Mouse (Mus musculus) liver, embryonic 16.5 days (tissue): ENCODE measurements around the gene Cab39. TPM values are rescaled to one million over a fixed set of nuclear protein-coding genes. Genes with fewer than 3 reads are reported as not detected.

Experiments used
- ATAC-seq: fragments of 200-750 bp; cut with Nextera tagmentation; 2 replicates; pipeline ENCODE4 v1.8.0; 2017; ENCODE audit warnings: low read depth, mild to moderate bottlenecking, moderate number of reproducible peaks, moderate library complexity
- H3K27ac ChIP-seq: fragments of 300-500 bp; sonication (generic); 2 replicates; pipeline ENCODE4 v1.5.1; 2014; ENCODE audit warnings: mild to moderate bottlenecking, low read length
- H3K27me3 ChIP-seq: fragments of 300-500 bp; sonication (generic); 2 replicates; pipeline ENCODE4 v1.6.1; 2014; ENCODE audit warnings: low read depth, low read length, mixed read lengths; ENCODE audit not compliant: control insufficient read depth, insufficient read depth
- H3K36me3 ChIP-seq: fragments of 300-500 bp; sonication (generic); 2 replicates; pipeline ENCODE4 v1.6.1; 2014; ENCODE audit warnings: mild to moderate bottlenecking; ENCODE audit not compliant: control insufficient read depth, insufficient read depth
- H3K4me1 ChIP-seq: fragments of 300-500 bp; sonication (generic); 2 replicates; pipeline ENCODE4 v1.6.1; 2014; ENCODE audit warnings: low read depth, low read length, mixed read lengths; ENCODE audit not compliant: control insufficient read depth
- H3K4me2 ChIP-seq: fragments of 300-500 bp; sonication (generic); 2 replicates; pipeline ENCODE4 v1.6.1; 2014; ENCODE audit warnings: low read depth, low read length, mixed read lengths
- H3K4me3 ChIP-seq: fragments of 300-500 bp; sonication (generic); 2 replicates; pipeline ENCODE4 v1.5.1; 2014; ENCODE audit warnings: low read depth, mild to moderate bottlenecking, low read length
- H3K9ac ChIP-seq: fragments of 300-500 bp; sonication (generic); 2 replicates; pipeline ENCODE4 v1.6.1; 2014; ENCODE audit warnings: low read depth, low read length
- H3K9me3 ChIP-seq: fragments of 300-500 bp; sonication (generic); replicated peaks from 2 replicates; pipeline ENCODE4 v1.6.1; 2016; ENCODE audit warnings: low read length; ENCODE audit not compliant: control insufficient read depth
- WGBS: fragments of 180-500 bp; shearing (Covaris S2); extraction: QIAGEN DNeasy Blood & Tissue Kit; methylation state at CpG from one replicate; pipeline ENCODE4 v1.1.7; 2014; ENCODE audit not compliant: insufficient replicate concordance; 5-methylcytosine and 5-hydroxymethylcytosine counted together
- polyA plus RNA-seq: library from polyadenylated mRNA; unstranded; fragments of >200 nt; fragmentation: Nextera tagmentation; extraction: Ambion mirVana; gene quantifications from 2 replicates; pipeline ENCODE4 v1.2.1, GENCODE M21; 2015

Gene Cab39
- polyA plus RNA-seq, 1 experiment from 2014 or later = 11.2 TPM

GRCm38 (mm10) chr1:85758231-85758968 lies 34.8 kb upstream of the Cab39 start:
- ATAC-seq = no peak
- H3K4me1 ChIP-seq = no peaks in the 10 kb centered on the region
- H3K9ac ChIP-seq = no peak overlapping the region
- no peaks in the 10 kb centered on the region for H3K27me3 ChIP-seq
- 22% methylated on average over 14 of the region's 14 CpGs for WGBS
- no peak overlapping the region for H3K27ac ChIP-seq
- H3K4me3 ChIP-seq = no peak overlapping the region
- no peaks in the 10 kb centered on the region for H3K9me3 ChIP-seq
- H3K36me3 ChIP-seq = no peaks in the 10 kb centered on the region
- no peak overlapping the region for H3K4me2 ChIP-seq

DNA sequence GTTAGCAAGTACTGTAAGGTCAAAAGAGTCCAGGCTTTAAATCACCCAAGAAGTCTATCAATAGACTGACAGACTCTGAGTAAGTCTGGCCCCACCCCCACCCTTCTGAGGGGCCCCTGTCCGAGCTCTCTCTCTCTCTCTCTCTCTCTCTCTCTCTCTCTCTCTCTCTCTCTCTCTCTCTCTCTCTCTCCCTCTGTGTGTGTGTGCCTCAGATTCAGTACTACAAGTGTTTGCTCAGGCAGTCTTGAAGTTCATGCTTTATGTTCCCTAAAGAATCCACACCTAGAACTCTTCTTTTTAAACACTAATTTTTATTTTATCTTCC lies 34.3 kb upstream of the Cab39 start:
- H3K4me1 ChIP-seq = no peaks in the 10 kb centered on the region
- H3K36me3 ChIP-seq = no peaks in the 10 kb centered on the region
- H3K9me3 ChIP-seq = no peaks in the 10 kb centered on the region
- 0% methylated on average over 1 of the region's 1 CpGs for WGBS
- H3K27me3 ChIP-seq = no peaks in the 10 kb centered on the region
- no peak for ATAC-seq
- H3K9ac ChIP-seq = no peak overlapping the region
- no peak overlapping the region for H3K27ac ChIP-seq
- H3K4me2 ChIP-seq = no peak overlapping the region
- H3K4me3 ChIP-seq = no peak overlapping the region

DNA sequence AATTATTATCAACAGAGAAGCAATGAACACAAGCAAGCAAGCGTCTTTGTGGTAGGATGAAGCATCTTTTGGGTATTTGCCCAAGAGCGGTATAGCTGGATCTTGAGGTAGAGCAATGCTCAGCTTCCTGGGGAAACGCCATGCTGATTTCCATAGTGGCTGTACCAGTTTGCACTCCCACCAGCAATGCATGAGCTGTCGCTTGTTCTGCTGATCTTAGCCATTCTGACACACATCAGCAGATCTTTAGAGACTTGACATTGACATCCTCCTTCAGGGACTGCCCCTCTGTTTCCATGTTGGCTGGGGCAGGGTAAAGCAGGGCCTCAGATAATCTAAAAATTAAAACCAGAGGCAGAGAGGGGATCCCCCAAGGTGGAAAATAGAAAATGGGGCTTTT lies 31.6 kb upstream of the Cab39 start:
- Histone ChIP-seq H3K36me3 (no peaks in the 10 kb centered on the region), H3K4me1 (no peaks in the 10 kb centered on the region), H3K4me2 (no peak overlapping the region), H3K9me3 (no peaks in the 10 kb centered on the region), H3K27me3 (no peaks in the 10 kb centered on the region), H3K4me3 (no peak overlapping the region), H3K9ac (no peak overlapping the region), H3K27ac (no peak overlapping the region)
- no peak for ATAC-seq
- 65% methylated on average over 4 of the region's 4 CpGs for WGBS

- Histone ChIP-seq H3K36me3 (no peaks in the 10 kb centered on the region), H3K27ac (no peak overlapping the region), H3K4me2 (no peak overlapping the region), H3K9me3 (no peaks in the 10 kb centered on the region), H3K27me3 (no peaks in the 10 kb centered on the region), H3K9ac (no peak overlapping the region), H3K4me3 (no peak overlapping the region), H3K4me1 (no peaks in the 10 kb centered on the region)
- no peak for ATAC-seq
- WGBS = 18% methylated on average over 6 of the region's 6 CpGs
These were observed 29.9 kb upstream of the Cab39 start for GRCm38 (mm10) chr1:85763386-85763785.

DNA sequence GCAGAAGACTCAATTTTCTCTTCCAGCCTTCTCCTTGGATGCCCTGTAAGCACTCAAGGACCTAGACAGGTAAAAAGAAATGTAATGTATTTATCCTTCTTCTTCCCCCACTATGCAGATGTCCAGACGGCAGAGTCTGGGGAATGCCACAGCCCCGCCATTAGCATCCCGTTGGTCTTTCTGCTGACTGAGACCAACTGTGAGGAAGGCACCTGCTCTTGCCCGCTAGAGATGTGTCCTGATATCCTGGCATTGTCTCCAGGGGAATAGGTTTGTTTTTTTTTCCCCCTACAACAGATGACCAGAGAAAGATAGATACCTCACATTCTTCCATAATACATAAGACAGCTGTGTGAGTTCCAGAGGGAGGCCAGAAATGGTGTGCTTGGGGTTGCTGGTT lies 28.9 kb upstream of the Cab39 start:
- H3K9ac ChIP-seq = no peak overlapping the region
- no peak overlapping the region for H3K4me3 ChIP-seq
- WGBS = 53% methylated on average over 4 of the region's 4 CpGs
- H3K27me3 ChIP-seq = no peaks in the 10 kb centered on the region
- H3K27ac ChIP-seq = no peak overlapping the region
- H3K9me3 ChIP-seq = no peaks in the 10 kb centered on the region
- H3K36me3 ChIP-seq = no peaks in the 10 kb centered on the region
- H3K4me2 ChIP-seq = no peak overlapping the region
- ATAC-seq = no peak
- H3K4me1 ChIP-seq = no peaks in the 10 kb centered on the region

DNA sequence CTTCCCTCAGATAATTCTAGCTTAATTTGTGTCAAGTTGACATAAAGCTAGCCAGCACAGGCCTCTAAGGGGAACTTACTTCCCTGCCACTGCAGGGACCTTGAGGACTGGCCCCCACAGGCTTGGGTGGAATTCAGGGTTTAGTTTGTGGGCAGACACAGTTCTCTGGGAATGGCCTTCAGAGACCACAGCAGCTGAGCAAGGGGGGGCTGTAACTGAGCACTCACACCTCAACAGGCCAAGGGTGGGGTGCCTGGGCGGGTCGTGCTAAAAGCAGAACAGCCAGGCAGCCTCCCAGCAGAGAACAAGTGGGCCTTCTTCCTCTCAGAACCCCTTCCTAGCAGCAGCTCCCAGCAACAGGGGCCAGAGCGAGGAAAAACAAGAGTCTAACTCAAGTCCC lies 27.1 kb upstream of the Cab39 start:
- H3K9ac ChIP-seq = no peak overlapping the region
- no peak overlapping the region for H3K4me3 ChIP-seq
- no peak overlapping the region for H3K27ac ChIP-seq
- no peak for ATAC-seq
- no peaks in the 10 kb centered on the region for H3K9me3 ChIP-seq
- H3K4me2 ChIP-seq = no peak overlapping the region
- H3K27me3 ChIP-seq = no peaks in the 10 kb centered on the region
- no peaks in the 10 kb centered on the region for H3K36me3 ChIP-seq
- no peaks in the 10 kb centered on the region for H3K4me1 ChIP-seq
- 37% methylated on average over 3 of the region's 3 CpGs for WGBS

DNA sequence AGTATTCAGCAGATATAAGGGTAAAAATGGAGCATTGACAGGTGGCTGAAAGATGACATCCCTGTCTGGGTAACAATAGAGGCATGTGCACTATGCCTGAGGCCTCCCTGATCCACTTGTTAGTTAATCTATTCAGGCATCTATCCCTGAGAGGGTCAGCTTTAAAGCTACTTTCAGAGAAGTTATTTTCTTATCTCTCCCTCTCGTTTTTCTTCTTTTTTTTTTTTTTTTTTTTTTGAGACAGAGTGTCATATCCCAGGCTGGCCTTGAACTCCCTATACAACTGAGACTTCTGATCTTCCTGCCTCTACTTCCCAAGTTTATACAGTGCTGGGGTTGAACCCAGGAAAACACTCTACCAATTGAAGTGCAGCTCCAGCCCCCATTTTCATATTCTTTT lies 25.5 kb upstream of the Cab39 start:
- 6% methylated on average over 1 of the region's 1 CpGs for WGBS
- Histone ChIP-seq H3K4me1 (no peaks in the 10 kb centered on the region), H3K36me3 (no peaks in the 10 kb centered on the region), H3K4me2 (no peak overlapping the region), H3K27me3 (no peaks in the 10 kb centered on the region), H3K9me3 (no peaks in the 10 kb centered on the region), H3K27ac (no peak overlapping the region), H3K9ac (no peak overlapping the region), H3K4me3 (no peak overlapping the region)
- ATAC-seq = no peak

DNA sequence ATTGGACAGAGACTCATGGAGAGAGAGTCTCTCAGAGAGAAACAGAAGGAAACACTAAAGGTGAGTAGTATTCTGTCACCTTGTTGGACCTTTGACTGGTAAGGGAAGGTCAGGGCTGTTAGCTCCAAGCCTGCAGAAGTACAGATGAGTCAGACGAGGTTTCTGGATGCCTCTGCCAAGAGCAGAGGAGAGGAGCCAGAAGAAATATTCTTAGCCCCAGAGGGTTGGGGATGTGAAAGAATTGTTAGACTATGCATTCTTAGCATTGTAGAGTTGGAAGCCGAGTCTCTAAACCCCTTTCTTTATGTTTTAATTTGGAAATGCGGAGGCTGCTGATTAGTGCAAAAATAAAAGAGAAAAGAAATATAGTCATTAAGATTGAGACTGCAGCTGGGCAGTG lies 21.3 kb upstream of the Cab39 start:
- WGBS = 53% methylated on average over 3 of the region's 3 CpGs
- Histone ChIP-seq H3K4me1 (no peaks in the 10 kb centered on the region), H3K9me3 (no peaks in the 10 kb centered on the region), H3K4me3 (no peak overlapping the region), H3K27me3 (no peaks in the 10 kb centered on the region), H3K36me3 (no peaks in the 10 kb centered on the region), H3K4me2 (no peak overlapping the region), H3K9ac (no peak overlapping the region), H3K27ac (no peak overlapping the region)
- no peak for ATAC-seq

GRCm38 (mm10) chr1:85775136-85775535 lies 18.1 kb upstream of the Cab39 start:
- Histone ChIP-seq H3K4me3 (no peak overlapping the region), H3K4me1 (no peaks in the 10 kb centered on the region), H3K9ac (no peak overlapping the region), H3K4me2 (no peak overlapping the region), H3K27ac (no peak overlapping the region), H3K36me3 (no peaks in the 10 kb centered on the region), H3K9me3 (no peaks in the 10 kb centered on the region), H3K27me3 (no peaks in the 10 kb centered on the region)
- WGBS = 78% methylated on average over 7 of the region's 7 CpGs
- no peak for ATAC-seq
